Mouse (Mus musculus): ENCODE results near the gene Dnali1. TPM values are rescaled to one million over a fixed set of nuclear protein-coding genes. Genes with fewer than 3 reads are reported as not detected.

Gene Dnali1
- not detected in 2 replicates for polyA plus RNA-seq (2012; ENCODE audit: insufficient read depth, insufficient read length, missing spikeins)

- Histone ChIP-seq H3K4me1 (ENCODE audit: control insufficient read depth, insufficient read depth, insufficient read length, low read length) (peaks cover 8% of the 10 kb centered on the region; the same call in 1 of the 2 replicates), H3K4me3 (ENCODE audit: insufficient read depth, low read depth, low read length) (peak within 1 kb of the TSS; percentile 66), H3K27ac (replicated peaks; ENCODE audit: low read depth, low read length) (no peak within 1 kb of the TSS)
Measured at GRCm38 (mm10) chr4:125065517-125066307, at the start of gene Dnali1. Dnali1 (minus strand) TSS chr4:125065703.

GRCm38 (mm10) chr4:125115081-125115480 is 49.6 kb upstream of the Dnali1 start:
- H3K27ac ChIP-seq (replicated peaks; ENCODE audit: low read depth, low read length), result peak overlapping the region; percentile 51
- H3K4me3 ChIP-seq (ENCODE audit: insufficient read depth, low read depth, low read length), result no peak overlapping the region
- H3K4me1 ChIP-seq (ENCODE audit: control insufficient read depth, insufficient read depth, insufficient read length, low read length), result peaks cover 21% of the 10 kb centered on the region

DNA sequence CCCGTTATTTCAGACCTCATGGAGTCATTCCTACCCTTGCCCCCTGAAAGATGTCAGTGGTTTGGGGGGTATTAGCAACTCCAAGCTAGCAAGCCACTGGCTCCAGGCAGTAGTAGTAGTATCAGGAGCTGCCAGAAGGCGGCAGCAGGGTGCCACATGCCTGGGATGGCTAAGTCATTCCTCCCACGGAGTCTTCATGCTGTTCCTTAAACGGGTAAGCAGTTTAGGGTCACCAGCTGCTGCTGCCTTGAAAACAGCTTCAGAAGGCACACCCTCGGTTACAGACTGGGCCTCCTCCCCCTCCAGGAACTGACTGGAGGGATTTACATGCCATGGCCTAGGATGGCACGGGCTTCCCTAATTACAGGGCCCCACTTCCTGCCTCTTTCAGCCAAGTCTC is 49.1 kb upstream of the Dnali1 start:
- H3K4me1 ChIP-seq (ENCODE audit: control insufficient read depth, insufficient read depth, insufficient read length, low read length), result peaks cover 21% of the 10 kb centered on the region
- no peak overlapping the region for H3K4me3 ChIP-seq (ENCODE audit: insufficient read depth, low read depth, low read length)
- peak overlapping the region; percentile 51 for H3K27ac ChIP-seq (replicated peaks; ENCODE audit: low read depth, low read length)

DNA sequence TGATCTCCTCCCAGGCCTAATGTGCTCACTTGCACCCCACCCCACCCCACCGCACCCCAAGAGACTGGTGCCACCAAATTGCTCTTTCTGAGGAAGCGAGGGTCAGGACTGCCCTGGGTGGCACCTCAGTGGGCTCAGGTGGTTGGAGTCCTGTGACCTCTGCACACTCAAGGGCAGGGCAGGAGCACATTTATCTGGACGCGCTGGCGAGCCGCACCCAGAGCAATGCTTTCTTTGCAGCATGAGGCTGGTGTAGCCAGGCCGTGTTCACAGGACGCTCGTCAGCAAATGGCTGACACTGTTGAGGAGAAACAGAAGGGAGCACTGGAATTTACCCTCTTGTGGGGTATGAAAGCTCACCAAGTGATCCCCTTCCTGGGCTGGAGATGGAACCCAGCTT is 39.9 kb upstream of the Dnali1 start:
- Histone ChIP-seq H3K4me3 (ENCODE audit: insufficient read depth, low read depth, low read length) (no peak overlapping the region), H3K27ac (replicated peaks; ENCODE audit: low read depth, low read length) (no peak overlapping the region)

GRCm38 (mm10) chr4:125101334-125101733 is 35.8 kb upstream of the Dnali1 start:
- no peaks in the 10 kb centered on the region for H3K4me1 ChIP-seq (ENCODE audit: control insufficient read depth, insufficient read depth, insufficient read length, low read length)
- no peak overlapping the region for H3K4me3 ChIP-seq (ENCODE audit: insufficient read depth, low read depth, low read length)
- no peak overlapping the region for H3K27ac ChIP-seq (replicated peaks; ENCODE audit: low read depth, low read length)

More for the DNA sequence above, 39.9 kb upstream of the Dnali1 start:
- no peaks in the 10 kb centered on the region for H3K4me1 ChIP-seq (ENCODE audit: control insufficient read depth, insufficient read depth, insufficient read length, low read length)

DNA sequence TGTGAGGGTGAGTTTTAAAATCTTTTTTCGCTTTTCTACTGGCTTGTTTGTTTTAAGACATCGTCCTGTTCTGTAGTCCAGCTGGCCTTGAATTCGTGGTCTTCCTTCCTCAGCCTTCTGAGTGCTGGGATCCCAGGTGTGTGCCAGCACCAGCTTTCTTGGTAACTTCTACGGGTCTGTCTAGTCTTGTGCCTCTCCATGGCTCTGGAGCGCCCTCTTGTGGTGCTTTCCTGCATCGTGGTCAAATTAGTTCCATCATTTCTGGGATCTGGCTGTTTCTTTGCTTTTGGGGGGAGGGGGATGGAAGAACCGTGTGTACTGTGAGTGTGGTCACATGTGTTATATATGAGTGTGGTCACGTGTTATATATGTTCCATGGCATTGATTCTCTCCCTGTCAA is 34.0 kb upstream of the Dnali1 start:
- Histone ChIP-seq H3K4me1 (ENCODE audit: control insufficient read depth, insufficient read depth, insufficient read length, low read length) (no peaks in the 10 kb centered on the region), H3K27ac (replicated peaks; ENCODE audit: low read depth, low read length) (no peak overlapping the region), H3K4me3 (ENCODE audit: insufficient read depth, low read depth, low read length) (no peak overlapping the region)

DNA sequence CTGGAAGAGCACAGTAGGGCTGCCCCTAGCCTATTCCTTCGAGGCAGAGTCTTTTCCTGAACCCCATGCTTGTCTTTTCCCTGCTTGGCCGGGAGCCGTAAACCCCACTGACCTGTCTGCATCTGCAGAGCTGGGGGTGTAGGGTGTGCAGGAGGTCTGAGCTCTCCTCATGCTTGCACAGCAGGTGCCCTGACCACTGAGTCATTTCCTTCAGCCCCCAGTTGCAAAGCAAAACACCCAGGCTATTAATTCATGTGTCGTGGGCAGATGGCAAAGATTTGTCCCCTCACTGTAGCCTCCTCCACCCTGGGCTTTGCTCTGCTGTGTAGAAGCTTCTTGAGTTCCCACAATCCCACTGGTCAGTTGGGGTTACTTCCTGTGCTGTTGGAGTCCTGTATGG is 31.9 kb upstream of the Dnali1 start:
- Histone ChIP-seq H3K4me1 (ENCODE audit: control insufficient read depth, insufficient read depth, insufficient read length, low read length) (no peaks in the 10 kb centered on the region), H3K4me3 (ENCODE audit: insufficient read depth, low read depth, low read length) (no peak overlapping the region), H3K27ac (replicated peaks; ENCODE audit: low read depth, low read length) (no peak overlapping the region)

DNA sequence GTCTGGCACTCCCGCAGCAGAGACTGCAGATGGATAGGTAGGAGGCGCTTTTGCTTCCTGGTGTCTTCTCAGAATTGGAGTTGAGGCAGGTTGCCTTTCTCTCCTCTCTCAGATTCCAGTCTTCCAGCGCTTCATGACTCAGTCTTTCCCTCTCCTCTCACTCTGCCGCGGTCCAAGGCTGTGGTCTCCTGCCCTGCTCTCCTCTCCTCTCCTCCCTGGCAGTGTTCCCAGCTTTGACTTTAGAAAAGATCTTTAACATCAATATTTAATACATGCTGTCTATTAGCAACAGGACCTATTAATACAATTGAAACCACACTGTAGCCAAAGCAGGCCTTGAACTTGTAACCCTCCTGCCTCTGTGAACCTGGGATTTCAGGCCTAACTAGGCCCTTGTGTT is 30.6 kb upstream of the Dnali1 start:
- Histone ChIP-seq H3K27ac (replicated peaks; ENCODE audit: low read depth, low read length) (no peak overlapping the region), H3K4me1 (ENCODE audit: control insufficient read depth, insufficient read depth, insufficient read length, low read length) (no peaks in the 10 kb centered on the region), H3K4me3 (ENCODE audit: insufficient read depth, low read depth, low read length) (no peak overlapping the region)

DNA sequence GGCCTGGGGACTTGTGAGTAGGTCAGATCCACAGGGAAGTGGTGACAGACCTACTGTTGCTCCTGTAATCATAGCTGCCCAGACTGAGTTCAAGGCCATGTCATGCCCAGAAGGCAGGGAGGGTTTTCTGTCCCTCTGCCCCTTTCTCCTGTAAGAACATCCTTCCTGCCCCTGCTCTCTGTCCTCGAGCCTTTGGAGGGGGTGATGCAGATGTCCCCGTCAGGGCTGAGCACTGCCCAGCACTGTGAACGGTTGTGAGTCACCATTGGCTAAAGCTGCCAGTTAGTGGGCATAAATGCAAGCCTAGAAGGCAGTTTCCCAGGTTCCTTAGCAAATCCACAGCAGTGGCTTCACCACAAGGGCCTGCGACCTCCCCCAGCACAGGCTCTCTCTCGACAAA is 27.5 kb upstream of the Dnali1 start:
- no peak overlapping the region for H3K4me3 ChIP-seq (ENCODE audit: insufficient read depth, low read depth, low read length)
- H3K27ac ChIP-seq (replicated peaks; ENCODE audit: low read depth, low read length), result no peak overlapping the region
- no peaks in the 10 kb centered on the region for H3K4me1 ChIP-seq (ENCODE audit: control insufficient read depth, insufficient read depth, insufficient read length, low read length)

DNA sequence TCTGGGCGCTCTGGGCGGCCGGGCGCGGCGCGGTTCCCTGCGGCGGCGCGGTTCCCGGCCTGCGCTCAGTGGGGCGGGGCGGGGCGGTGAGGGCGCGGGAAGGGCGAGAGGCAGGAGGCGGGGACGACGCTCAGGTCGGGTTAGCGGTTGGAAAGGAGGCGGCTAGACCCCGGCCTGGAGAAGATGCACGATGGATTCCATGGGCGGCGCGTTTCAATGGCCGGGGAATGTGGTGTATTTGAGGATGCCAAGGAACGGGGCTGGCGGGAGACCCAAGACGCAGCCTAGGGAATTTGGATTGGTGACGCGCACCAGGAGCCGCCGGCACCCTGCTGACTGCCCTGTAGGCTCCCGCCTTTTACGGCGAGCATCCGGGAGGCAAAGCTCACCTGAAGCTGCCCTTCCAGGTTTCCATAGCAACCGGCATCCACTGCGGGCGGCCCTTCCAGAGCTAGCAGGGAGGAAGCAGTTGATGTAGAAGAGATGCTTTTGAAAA is 19.9 kb upstream of the Dnali1 start:
- Histone ChIP-seq H3K4me3 (ENCODE audit: insufficient read depth, low read depth, low read length) (peak overlapping the region; percentile 95), H3K4me1 (ENCODE audit: control insufficient read depth, insufficient read depth, insufficient read length, low read length) (no peaks in the 10 kb centered on the region), H3K27ac (replicated peaks; ENCODE audit: low read depth, low read length) (peak overlapping the region; percentile 87)

GRCm38 (mm10) chr4:125084403-125085345 is 19.2 kb upstream of the Dnali1 start, which contains the start of gene Meaf6:
Meaf6 (plus strand) TSS chr4:125085134.
- Histone ChIP-seq H3K4me3 (ENCODE audit: insufficient read depth, low read depth, low read length) (peak within 1 kb of the TSS; percentile 95), H3K4me1 (ENCODE audit: control insufficient read depth, insufficient read depth, insufficient read length, low read length) (no peaks in the 10 kb centered on the region)

GRCm38 (mm10) chr4:125078698-125079097 is 13.2 kb upstream of the Dnali1 start:
- H3K27ac ChIP-seq (replicated peaks; ENCODE audit: low read depth, low read length), result no peak overlapping the region
- H3K4me3 ChIP-seq (ENCODE audit: insufficient read depth, low read depth, low read length), result no peak overlapping the region
- no peaks in the 10 kb centered on the region for H3K4me1 ChIP-seq (ENCODE audit: control insufficient read depth, insufficient read depth, insufficient read length, low read length)

More at GRCm38 (mm10) chr4:125084403-125085345, 19.2 kb upstream of the Dnali1 start, which contains the start of gene Meaf6:
- H3K27ac ChIP-seq (replicated peaks; ENCODE audit: low read depth, low read length), result peak within 1 kb of the TSS; percentile 87

DNA sequence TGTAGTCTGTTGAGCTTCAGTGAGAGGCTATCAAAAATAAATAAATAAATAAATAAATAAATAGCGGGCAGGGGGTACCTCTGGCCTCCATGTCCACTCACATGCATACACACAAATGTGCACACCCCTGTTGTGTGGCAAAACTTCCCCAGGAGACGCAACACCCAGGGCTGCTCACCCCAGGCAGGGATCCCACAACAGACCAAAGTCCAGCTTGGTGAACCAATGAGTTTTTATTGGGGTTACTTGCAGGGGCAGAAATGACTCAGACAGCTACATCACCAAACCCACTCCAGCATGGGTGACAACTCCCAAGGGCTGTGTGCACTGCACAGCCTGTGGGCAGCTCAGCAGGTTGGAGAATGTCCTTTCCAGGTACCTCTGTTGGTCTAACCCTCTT is 12.2 kb upstream of the Dnali1 start:
- Histone ChIP-seq H3K4me1 (ENCODE audit: control insufficient read depth, insufficient read depth, insufficient read length, low read length) (no peaks in the 10 kb centered on the region), H3K27ac (replicated peaks; ENCODE audit: low read depth, low read length) (no peak overlapping the region), H3K4me3 (ENCODE audit: insufficient read depth, low read depth, low read length) (no peak overlapping the region)

GRCm38 (mm10) chr4:125066490-125067370 is 1.2 kb upstream of the Dnali1 start, which contains the start of gene Snip1:
Snip1 (plus strand) TSS chr4:125066672.
- H3K27ac ChIP-seq (replicated peaks; ENCODE audit: low read depth, low read length), result no peak within 1 kb of the TSS
- peaks cover 8% of the 10 kb centered on the region; the same call in 1 of the 2 replicates for H3K4me1 ChIP-seq (ENCODE audit: control insufficient read depth, insufficient read depth, insufficient read length, low read length)
- H3K4me3 ChIP-seq (ENCODE audit: insufficient read depth, low read depth, low read length), result peak within 1 kb of the TSS; percentile 66

Measured in brown adipose tissue, adult 24 weeks (tissue).